Mouse (Mus musculus) liver, adult 2 months (tissue): ENCODE data around the gene Anxa3.

Experiments
- CTCF ChIP-seq: fragments of 200-500 bp; IDR thresholded peaks from 2 replicates; pipeline ENCODE4 v1.5.1; 2011; ENCODE audit warnings: low read depth, low read length, control low read depth
- POLR2A ChIP-seq: fragments of 200-500 bp; IDR thresholded peaks from 2 replicates; pipeline ENCODE4 v1.6.1; 2011; ENCODE audit warnings: low read length, control low read depth; ENCODE audit not compliant: insufficient read depth; ENCODE audit errors: extremely low read depth

- no peak for TF ChIP-seq CTCF
- no peak for TF ChIP-seq POLR2A
Observed at GRCm38 (mm10) chr5:96757615-96758014, 35.5 kb upstream of the Anxa3 start.
